Mouse (Mus musculus) right cerebral cortex, postnatal 14 days (tissue): ENCODE results near the gene Gm10447.

Experiments
- DNase-seq: peaks from one replicate; pipeline ENCODE4 v3.0.0; 2022

The Gm10447 gene

GRCm38 (mm10) chr11:53456474-53457371 lies at the start of gene Gm10447, which contains the start of gene Shroom1:
TSS of gene Gm10447 (minus strand) at chr11:53457110.
TSS of gene Shroom1 (plus strand) at chr11:53457205.
- DNase-seq, result no peak

- DNase-seq, result no peak
Measured at GRCm38 (mm10) chr11:53505026-53505663, 48.2 kb upstream of the Gm10447 start.

DNA sequence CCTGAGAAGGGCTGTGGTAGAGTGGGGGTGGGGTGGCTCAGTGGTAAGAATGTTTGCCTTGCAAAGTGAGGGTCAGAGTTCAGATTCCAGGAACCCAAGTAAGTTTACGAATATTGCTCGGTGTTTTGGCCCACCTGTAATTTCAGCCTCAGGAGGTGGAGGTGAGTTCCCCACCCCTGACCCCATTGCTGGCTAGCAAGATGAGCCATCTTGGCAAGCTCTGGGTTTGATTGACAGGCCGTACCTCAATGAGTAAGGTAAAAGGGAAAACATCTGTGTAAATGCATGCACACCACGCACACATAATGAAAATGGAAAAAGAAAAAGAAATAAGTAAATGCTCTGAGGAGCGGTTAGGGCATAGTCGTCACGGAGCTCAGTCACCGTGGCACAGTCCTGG lies 47.5 kb upstream of the Gm10447 start:
- DNase-seq, result no peak

DNA sequence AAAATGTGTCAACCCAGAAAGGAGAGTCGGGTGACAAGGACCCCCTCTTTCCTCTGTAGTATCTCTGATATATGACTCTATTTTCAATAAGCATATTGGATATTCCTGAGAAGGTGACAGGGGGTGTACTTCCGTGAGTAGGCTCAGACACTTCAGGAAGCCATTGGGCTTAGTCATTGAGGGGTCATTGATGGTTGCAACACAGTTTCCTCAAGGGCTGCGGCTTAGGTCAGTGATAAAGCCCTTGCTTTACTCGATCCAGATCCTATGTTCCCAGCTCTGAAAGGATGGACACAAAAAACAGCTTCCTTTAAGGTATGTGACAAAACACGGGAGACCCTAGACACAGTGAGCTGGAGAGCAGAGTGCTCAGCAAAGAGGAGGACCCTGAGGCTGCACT lies 46.8 kb upstream of the Gm10447 start:
- DNase-seq, result no peak

- DNase-seq, result no peak
Measured at GRCm38 (mm10) chr11:53502039-53502765, 45.3 kb upstream of the Gm10447 start.

DNA sequence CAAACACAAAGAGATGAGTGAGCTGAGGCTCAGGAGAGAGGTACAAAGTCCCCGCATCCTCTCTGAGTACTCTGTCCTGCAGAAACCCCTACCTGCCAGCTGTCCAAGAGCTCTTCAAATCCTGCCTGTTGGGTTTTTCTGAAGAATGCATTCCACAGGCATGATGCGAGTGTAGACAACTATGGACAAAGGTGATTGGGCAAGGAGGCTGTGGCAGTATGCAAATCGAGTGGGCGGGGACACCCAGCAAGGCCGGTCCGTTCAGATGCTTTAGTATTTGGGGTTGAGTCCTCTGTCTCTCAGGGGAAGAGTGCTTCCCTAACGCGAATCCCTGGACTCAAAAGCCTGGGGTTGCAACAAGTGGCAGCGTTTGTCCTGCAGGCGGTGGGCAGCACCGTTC lies 43.7 kb upstream of the Gm10447 start:
- DNase-seq, result no peak

DNA sequence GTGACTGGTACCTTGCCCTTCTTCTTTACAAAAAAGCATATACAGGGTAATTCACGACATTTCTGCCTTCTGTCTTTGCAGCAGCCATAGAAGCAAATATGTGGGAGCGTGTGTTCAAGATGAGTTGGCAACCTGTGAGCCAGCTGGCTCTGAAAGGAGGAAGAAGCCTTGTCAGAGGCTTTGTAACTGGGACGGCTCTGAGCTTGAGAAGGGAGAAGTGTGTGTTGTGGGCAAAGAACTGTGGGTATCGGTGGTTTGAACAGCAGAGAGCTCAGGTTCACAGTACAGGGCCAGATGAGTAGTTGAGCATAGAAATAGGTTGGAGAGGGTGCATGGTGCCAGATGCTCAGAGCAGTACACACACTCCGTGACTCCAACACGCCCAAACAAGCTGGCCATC lies 40.0 kb upstream of the Gm10447 start:
- no peak for DNase-seq

DNA sequence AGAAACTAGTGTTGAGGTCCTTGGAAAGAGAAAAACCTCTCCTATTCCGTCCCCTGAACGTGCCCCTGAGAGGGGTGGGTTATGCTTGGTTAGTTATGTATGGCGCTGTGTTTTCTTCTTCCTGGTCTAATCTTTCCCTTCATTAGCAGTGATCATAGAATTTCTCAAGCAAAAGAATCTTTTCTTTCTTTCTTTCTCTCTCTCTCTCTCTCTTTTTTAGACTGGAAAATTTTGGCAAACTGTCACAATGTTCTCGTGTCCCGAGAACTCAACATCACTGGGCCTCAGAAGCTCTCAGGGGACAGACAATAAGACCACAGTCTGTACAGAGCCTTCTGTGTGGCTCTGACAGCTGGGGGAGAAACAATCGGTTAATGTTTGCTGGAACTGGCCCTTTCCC lies 38.5 kb upstream of the Gm10447 start:
- DNase-seq, result no peak

DNA sequence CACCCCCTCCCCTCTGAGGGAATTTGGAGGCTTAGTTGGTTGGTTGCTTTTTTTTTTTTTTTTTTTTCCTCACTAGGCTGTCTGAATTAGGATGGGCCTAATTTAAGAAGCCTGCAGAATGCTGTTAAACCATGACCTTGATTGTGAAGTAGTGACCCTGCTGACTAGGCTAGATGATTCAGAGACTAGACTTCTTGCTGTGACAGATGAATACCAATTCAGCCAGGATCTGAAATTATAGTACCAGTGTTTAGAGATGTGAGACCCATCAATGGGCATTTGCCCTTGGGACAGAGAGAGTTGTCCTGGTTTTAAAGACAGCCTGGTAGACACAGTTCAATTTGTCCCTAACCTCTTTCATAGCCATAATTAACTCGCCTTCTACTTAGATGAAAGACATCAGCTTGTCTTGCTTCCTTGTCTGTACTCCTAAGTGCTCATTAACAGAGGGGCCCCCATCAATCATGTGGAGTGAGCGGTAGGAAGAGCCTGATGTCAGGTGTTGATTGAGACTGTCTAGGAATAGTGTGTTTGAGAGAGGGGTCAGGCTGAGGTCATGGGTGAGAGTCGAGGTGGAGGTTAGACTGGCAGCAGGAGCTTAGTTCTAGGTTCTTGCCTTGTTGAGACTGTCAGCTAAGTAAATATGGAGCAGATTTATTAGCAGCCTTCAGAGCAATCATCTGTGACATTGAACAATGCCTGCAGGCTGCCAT lies 36.5 kb upstream of the Gm10447 start:
- no peak for DNase-seq

- no peak for DNase-seq
Measured at GRCm38 (mm10) chr11:53491954-53492401, 35.1 kb upstream of the Gm10447 start.

DNA sequence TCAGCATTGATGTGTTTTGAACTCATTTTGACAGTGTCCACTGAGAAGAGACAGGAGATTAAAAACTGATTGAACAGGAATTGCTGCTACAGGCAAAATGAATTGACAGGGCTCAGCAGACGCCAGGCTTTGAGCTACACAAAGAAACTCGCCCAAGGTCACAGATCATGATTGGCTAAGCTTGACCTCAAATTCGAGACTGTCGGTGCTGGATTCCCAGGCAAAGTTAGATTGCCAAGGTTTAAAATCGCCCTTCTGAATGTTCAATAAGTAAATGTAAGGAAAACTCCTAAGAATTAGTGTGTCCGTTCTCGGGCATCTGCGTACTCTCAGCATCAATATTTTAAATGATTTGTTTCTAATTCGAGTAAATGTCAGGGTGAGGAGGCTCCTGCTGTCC lies 32.5 kb upstream of the Gm10447 start:
- DNase-seq, result no peak

DNA sequence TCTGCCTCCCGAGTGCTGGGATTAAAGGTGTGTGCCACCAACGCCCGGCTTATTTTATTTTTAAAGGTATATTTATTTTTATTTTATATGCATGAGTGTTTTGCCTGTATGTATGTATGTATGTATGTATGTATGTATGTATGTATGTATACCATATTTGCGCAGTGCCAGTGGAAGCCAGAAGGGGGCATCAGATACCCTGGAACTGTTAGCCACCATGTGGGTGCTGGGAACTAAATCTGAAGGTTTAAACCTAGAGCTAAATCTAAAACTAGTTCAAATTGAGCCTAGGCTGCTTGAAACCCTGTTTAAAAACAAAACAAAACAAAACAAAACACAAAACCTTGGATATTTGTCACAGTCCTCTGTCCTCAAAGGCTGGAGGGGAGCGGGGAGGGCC lies 32.1 kb upstream of the Gm10447 start:
- no peak for DNase-seq

DNA sequence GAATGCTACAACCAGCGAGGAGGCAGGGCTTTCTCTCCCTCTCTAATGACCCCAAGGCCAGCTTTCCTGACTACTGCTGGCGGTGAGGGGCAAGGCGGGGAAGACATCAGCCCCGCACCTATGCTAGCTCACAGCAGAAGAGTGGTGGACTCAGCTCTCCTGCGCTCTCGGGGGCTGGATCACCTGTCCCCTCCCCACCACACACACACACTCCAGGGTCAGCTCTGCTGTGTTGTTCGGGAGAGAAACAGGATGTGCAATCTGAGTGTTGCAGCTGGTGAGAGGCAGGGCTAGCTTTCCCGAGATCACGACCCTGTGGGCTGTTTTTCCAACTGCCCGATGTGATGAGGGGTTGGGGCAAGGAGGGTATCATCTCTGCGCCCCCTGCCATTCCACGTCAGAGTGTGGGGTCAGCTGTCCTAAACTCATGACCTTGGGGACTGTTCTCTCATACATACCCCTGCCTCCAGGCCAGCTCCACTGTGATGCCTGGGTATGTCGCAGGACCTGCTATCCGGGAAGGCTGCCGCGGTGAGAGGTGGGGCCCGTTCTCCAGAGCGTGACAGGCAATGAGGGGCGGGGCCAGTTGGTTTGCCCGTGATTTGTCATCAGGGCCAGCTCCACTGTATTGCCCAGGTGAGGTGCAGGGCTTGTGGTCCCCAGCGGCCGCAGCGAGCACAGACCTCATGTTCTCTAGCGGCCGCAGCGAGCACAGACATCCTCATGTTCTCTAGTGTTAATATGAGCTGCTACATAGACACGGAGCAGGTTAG lies 30.1 kb upstream of the Gm10447 start:
- DNase-seq, result no peak

GRCm38 (mm10) chr11:53486351-53486750 lies 29.4 kb upstream of the Gm10447 start:
- no peak for DNase-seq

DNA sequence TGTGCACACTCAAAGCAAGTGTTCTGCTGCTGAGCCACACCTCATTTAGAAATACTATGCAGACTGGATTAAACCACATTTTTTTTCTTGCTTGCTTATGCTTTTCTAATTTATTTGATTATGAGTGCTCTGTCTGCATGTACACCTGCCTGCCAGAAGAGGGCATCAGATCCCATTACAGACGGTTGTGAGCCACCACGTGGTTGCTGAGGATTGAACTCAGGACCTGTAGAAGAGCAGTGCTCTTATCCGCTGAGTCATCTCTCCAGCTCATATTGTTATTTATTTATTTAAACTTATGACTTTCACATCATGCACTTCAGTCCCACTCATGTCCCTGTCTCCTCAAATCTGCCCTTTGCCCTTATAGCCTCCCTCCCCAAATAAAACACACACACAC lies 28.8 kb upstream of the Gm10447 start:
- DNase-seq, result no peak

GRCm38 (mm10) chr11:53483159-53483891 lies 26.4 kb upstream of the Gm10447 start:
- no peak for DNase-seq

DNA sequence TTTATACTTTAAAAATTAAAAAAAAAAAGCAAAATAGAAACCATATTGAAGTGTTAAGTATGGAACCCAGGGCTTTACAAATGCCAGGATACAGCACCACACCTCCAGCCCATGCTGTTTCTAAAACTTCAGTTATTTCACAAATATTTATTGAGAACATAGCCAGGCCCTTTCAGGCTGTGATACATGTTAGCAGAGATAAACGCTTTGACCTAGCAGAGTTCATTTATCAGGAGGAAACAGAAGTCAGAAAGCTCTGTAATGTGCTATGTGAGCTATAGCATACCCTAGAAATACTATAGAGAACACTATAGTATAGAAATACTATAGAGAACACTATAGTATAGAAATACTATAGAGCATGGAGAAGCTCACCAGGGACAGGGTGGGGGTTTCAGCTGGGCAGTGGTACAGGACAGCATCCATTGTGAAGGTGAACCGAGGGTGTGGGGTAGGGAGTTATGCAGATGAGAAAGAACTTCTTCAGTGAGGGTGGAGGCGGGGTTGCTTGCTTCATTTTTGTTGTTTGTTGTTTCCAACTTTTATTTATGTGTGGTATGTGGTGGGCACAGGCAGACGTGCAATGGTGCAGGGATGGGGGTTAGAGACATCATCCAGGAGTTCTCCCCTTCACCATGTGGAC lies 24.3 kb upstream of the Gm10447 start:
- DNase-seq, result no peak

GRCm38 (mm10) chr11:53479783-53480301 lies 22.9 kb upstream of the Gm10447 start, which contains the start of the genes Gm9945 and Sowaha:
TSS of gene Gm9945 (plus strand) at chr11:53480166.
TSS of gene Sowaha (minus strand) at chr11:53480274.
- DNase-seq, result peak; percentile 66

- peak; percentile 44 for DNase-seq
Measured at GRCm38 (mm10) chr11:53479171-53479782, 22.4 kb upstream of the Gm10447 start.
